Mouse (Mus musculus) liver, postnatal 0 days (tissue): ENCODE data around the gene Kri1. TPM values are rescaled to one million over a fixed set of nuclear protein-coding genes. Genes with fewer than 3 reads are reported as not detected.
"Not testable (repeated sequence)": the region's sequence is repeated elsewhere in the genome, so short reads cannot be mapped to it uniquely, and the experiment has no call there.

ENCODE experiments used
- ATAC-seq: fragments of 200-750 bp; cut with Nextera tagmentation; 2 replicates; pipeline ENCODE4 v1.8.0; 2017; ENCODE audit warnings: mild to moderate bottlenecking, moderate library complexity
- DNase-seq: peaks from one replicate; pipeline ENCODE4 v3.0.0-alpha.2; 2016
- H3K27ac ChIP-seq: fragments of 300-500 bp; sonication (generic); 2 replicates; pipeline ENCODE4 v1.5.1; 2014; ENCODE audit warnings: antibody characterized with exemption, moderate library complexity, mild to moderate bottlenecking, low read depth
- H3K27me3 ChIP-seq: fragments of 300-500 bp; sonication (generic); 2 replicates; pipeline ENCODE4 v1.6.1; 2014; ENCODE audit warnings: low read length, control low read depth, mixed read lengths; ENCODE audit not compliant: insufficient read depth
- H3K36me3 ChIP-seq: fragments of 300-500 bp; sonication (generic); replicated peaks from 2 replicates; pipeline ENCODE4 v1.6.1; 2014; ENCODE audit warnings: mild to moderate bottlenecking, control low read depth, low read length, moderate library complexity, mixed read lengths; ENCODE audit not compliant: insufficient read depth
- H3K4me1 ChIP-seq: fragments of 300-500 bp; sonication (generic); 2 replicates; pipeline ENCODE4 v1.6.1; 2014; ENCODE audit warnings: antibody characterized with exemption, mild to moderate bottlenecking, control low read depth; ENCODE audit not compliant: insufficient read depth
- H3K4me2 ChIP-seq: fragments of 300-500 bp; sonication (generic); 2 replicates; pipeline ENCODE4 v1.6.1; 2014; ENCODE audit warnings: low read depth, mild to moderate bottlenecking, low read length, moderate library complexity, mixed read lengths
- H3K4me3 ChIP-seq: fragments of 300-500 bp; sonication (generic); 2 replicates; pipeline ENCODE4 v1.5.1; 2014; ENCODE audit warnings: low read depth, low read length
- H3K9ac ChIP-seq: fragments of 300-500 bp; sonication (generic); replicated peaks from 2 replicates; pipeline ENCODE4 v1.6.1; 2014; ENCODE audit warnings: mild to moderate bottlenecking, moderate library complexity
- H3K9me3 ChIP-seq: fragments of 300-500 bp; sonication (generic); 2 replicates; pipeline ENCODE4 v1.6.1; 2016; ENCODE audit warnings: mild to moderate bottlenecking, control low read depth, low read length, mixed read lengths
- CTCF ChIP-seq: sonication (generic); IDR thresholded peaks from 2 replicates; pipeline ENCODE4 v1.5.1; 2016; ENCODE audit warnings: antibody characterized with exemption, low read depth
- EP300 ChIP-seq: IDR thresholded peaks from 2 replicates; pipeline ENCODE4 v1.6.1; 2016; ENCODE audit warnings: antibody characterized with exemption, low read depth, mild to moderate bottlenecking
- WGBS: fragments of 180-500 bp; shearing (Covaris S2); extraction: QIAGEN DNeasy Blood & Tissue Kit; methylation state at CpG from one replicate; pipeline ENCODE4 v1.1.7; 2014; ENCODE audit not compliant: insufficient replicate concordance; 5-methylcytosine and 5-hydroxymethylcytosine counted together
- polyA plus RNA-seq: library from polyadenylated mRNA; unstranded; fragments of >200 nt; fragmentation: Nextera tagmentation; extraction: Ambion mirVana; gene quantifications from 2 replicates; pipeline ENCODE4 v1.2.1, GENCODE M21; 2015

Kri1 gene
- polyA plus RNA-seq, 1 experiment from 2014 or later, result 5.3 TPM

- H3K9me3 ChIP-seq, result no peaks in the 10 kb centered on the region
- ATAC-seq (no peak), DNase-seq (no peak)
- H3K4me2 ChIP-seq, result no peak overlapping the region
- peaks cover 98% of the 10 kb centered on the region for H3K36me3 ChIP-seq
- 80% methylated on average over 8 of the region's 8 CpGs for WGBS
- TF ChIP-seq CTCF, result no peak
- no peak for TF ChIP-seq EP300
- no peak overlapping the region for H3K4me3 ChIP-seq
- H3K4me1 ChIP-seq, result peaks cover 4% of the 10 kb centered on the region; the same call in 1 of the 2 replicates
- no peaks in the 10 kb centered on the region for H3K27me3 ChIP-seq
- no peak overlapping the region for H3K9ac ChIP-seq
- H3K27ac ChIP-seq, result no peak overlapping the region
These were observed 14.7 kb downstream of the Kri1 start for GRCm38 (mm10) chr9:21273094-21273493.

DNA sequence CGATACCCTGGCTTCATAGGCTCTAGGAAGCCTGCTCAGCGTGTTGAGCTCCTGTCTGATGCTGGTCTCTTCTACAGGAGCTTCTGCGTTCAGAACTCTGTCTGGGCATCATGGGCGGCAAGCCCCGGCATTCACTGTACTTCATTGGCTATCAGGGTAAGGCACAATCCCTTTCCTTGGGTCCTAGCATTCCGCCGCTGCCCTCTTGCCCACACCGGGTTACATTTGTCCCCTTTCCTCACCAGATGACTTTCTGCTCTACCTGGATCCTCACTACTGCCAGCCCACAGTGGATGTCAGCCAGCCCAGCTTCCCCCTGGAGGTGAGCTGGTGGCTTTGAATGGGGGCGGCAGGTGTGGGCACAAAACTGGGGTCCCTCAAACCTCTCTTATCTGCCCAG is 15.4 kb downstream of the Kri1 start:
- ATAC-seq (no peak), DNase-seq (no peak)
- Histone ChIP-seq H3K4me1 (peaks cover 4% of the 10 kb centered on the region; the same call in 1 of the 2 replicates), H3K9ac (no peak overlapping the region), H3K9me3 (no peaks in the 10 kb centered on the region), H3K27ac (no peak overlapping the region), H3K4me2 (no peak overlapping the region), H3K4me3 (no peak overlapping the region), H3K36me3 (peaks cover 97% of the 10 kb centered on the region), H3K27me3 (no peaks in the 10 kb centered on the region)
- TF ChIP-seq EP300 (no peak), CTCF (no peak)
- 92% methylated on average over 9 of the region's 9 CpGs for WGBS

DNA sequence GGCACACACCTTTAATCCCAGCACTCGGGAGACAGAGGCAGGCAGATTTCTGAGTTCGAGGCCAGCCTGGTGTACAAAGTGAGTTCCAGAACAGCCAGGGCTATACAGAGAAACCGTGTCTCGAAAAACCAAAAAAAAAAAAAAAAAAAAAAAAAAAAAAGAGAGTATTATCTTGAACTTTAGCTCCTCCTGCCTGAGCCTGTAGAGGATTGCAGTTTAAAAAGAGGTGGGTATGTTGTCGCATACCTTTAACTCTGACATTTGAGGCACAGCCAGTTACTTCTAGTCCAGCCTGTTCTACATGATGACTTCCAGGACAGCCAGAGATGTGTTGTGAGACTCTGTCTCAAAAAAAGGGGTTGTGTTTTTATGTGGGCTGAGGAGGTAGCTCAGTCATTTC is 18.2 kb downstream of the Kri1 start:
- not testable (repeated sequence) for H3K9ac ChIP-seq, H3K4me2 ChIP-seq, H3K4me3 ChIP-seq, H3K27me3 ChIP-seq, ATAC-seq, H3K27ac ChIP-seq, DNase-seq, H3K9me3 ChIP-seq
- 67% methylated on average over 5 of the region's 5 CpGs for WGBS
- TF ChIP-seq CTCF, result 0 out of 2 replicates have a peak, but pooled peaks have one; percentile 15
- H3K36me3 ChIP-seq, result peaks cover 80% of the 10 kb centered on the region
- H3K4me1 ChIP-seq, result peaks cover 22% of the 10 kb centered on the region

DNA sequence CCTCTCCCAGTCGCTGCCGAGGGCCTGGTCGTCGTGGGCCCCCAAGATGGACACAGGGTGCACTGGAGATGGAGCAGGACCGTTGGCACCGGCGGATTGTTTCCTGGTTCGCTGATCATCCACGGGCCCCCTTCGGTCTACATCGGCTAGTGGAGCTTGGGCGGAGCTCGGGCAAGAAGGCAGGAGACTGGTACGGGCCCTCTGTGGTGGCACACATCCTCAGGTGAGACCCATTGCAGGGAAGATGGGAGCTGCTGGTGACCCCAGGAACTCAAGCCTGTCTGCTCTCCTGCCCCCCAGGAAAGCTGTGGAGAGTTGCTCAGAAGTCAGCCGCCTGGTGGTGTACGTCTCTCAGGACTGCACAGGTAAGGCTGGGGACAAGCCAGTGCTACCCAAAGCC is 19.5 kb downstream of the Kri1 start:
- TF ChIP-seq CTCF, result no peak
- TF ChIP-seq EP300, result no peak
- Histone ChIP-seq H3K27ac (no peak overlapping the region), H3K9me3 (no peaks in the 10 kb centered on the region), H3K9ac (no peak overlapping the region), H3K4me1 (peaks cover 26% of the 10 kb centered on the region), H3K27me3 (no peaks in the 10 kb centered on the region), H3K36me3 (peaks cover 67% of the 10 kb centered on the region), H3K4me3 (no peak overlapping the region), H3K4me2 (no peak overlapping the region)
- 94% methylated on average over 16 of the region's 16 CpGs for WGBS
- no peak for ATAC-seq
- DNase-seq, result no peak

DNA sequence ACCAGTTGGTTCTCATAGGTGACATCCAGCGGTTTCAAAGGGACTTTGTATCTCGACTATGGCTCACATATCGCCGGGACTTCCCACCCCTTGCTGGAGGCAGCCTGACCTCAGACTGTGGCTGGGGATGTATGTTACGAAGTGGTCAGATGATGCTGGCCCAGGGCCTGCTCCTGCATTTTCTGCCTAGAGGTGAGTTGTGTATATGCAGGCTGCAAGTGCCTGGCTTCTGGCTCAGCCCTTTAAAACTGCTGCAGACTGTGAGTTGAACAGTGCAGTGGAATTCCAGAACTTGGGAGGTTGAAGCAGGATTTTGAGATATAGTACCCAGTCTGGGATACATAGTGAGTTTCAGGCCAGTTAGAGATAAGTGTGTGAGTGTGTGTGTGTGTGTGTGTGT is 20.9 kb downstream of the Kri1 start:
- no peak for ATAC-seq
- no peaks in the 10 kb centered on the region for H3K9me3 ChIP-seq
- peak overlapping the region; percentile 89; the same call in 1 of the 2 replicates for H3K9ac ChIP-seq
- peak overlapping the region; percentile 94 for H3K4me3 ChIP-seq
- DNase-seq, result no peak
- H3K27ac ChIP-seq, result peak overlapping the region; percentile 97; the same call in 1 of the 2 replicates
- WGBS, result 85% methylated on average over 5 of the region's 5 CpGs
- peaks cover 53% of the 10 kb centered on the region for H3K36me3 ChIP-seq
- peaks cover 30% of the 10 kb centered on the region for H3K4me1 ChIP-seq
- no peaks in the 10 kb centered on the region for H3K27me3 ChIP-seq
- no peak for TF ChIP-seq EP300
- no peak for TF ChIP-seq CTCF
- peak overlapping the region; percentile 72 for H3K4me2 ChIP-seq

DNA sequence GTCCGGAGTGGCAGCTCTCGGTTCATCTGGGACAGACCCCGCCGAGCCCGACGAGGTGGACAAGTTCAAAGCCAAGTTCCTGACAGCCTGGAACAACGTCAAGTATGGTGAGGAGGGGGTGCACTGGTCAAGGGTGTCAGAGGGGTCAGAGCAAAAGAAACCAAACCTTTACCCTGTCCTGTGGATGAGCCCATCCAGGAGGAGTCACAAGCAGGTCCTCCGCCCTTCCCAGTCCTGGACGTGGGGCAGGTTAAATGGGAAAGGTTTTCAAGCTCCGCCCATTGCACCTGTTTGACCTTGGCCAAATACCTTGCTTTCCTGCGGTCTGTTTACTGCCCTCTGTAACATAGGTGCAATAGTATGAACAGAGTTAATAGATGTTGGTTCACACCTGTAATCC is 22.2 kb downstream of the Kri1 start:
- H3K27me3 ChIP-seq, result no peaks in the 10 kb centered on the region
- H3K9me3 ChIP-seq, result no peaks in the 10 kb centered on the region
- no peak for TF ChIP-seq CTCF
- TF ChIP-seq EP300, result no peak
- peaks cover 36% of the 10 kb centered on the region for H3K4me1 ChIP-seq
- WGBS, result 2% methylated on average over 11 of the region's 11 CpGs
- peaks cover 40% of the 10 kb centered on the region for H3K36me3 ChIP-seq
- DNase-seq (peak; percentile 72), ATAC-seq (peak; percentile 70)
- peak overlapping the region; percentile 89 for H3K9ac ChIP-seq
- peak overlapping the region; percentile 94 for H3K4me3 ChIP-seq
- H3K27ac ChIP-seq, result peak overlapping the region; percentile 97
- peak overlapping the region; percentile 72 for H3K4me2 ChIP-seq
